Mouse (Mus musculus) granulocyte monocyte progenitor cell, adult 5-6 weeks (primary cell): ENCODE data around the gene Mrgpra6. TPM values are rescaled to one million over a fixed set of nuclear protein-coding genes. Genes with fewer than 3 reads are reported as not detected.

ENCODE experiments used
- ATAC-seq: replicated peaks from 2 replicates; pipeline ENCODE4 v1.8.0; 2016; ENCODE audit warnings: mild to moderate bottlenecking, moderate TSS enrichment, inconsistent platforms; ENCODE audit not compliant: poor library complexity, severe bottlenecking
- total RNA-seq, 2 experiments: library from RNA; stranded (forward) in 1 of 2; stranded (reverse) in 1 of 2; fragments of 200-712, 200-1000 nt in 1 of 2; fragments of >200 nt in 1 of 2; fragmentation: Nextera tagmentation in 1 of 2; gene quantifications; 2 replicates each; pipeline ENCODE4 v1.2.3; 2014 to 2017

The Mrgpra6 gene
- total RNA-seq (2014; fragmentation: Nextera tagmentation) (not detected in 2 replicates), total RNA-seq (2017) (not detected in 2 replicates)

GRCm38 (mm10) chr7:47204830-47205229 lies at the start of gene Mrgpra6:
Gene Mrgpra6 (minus strand): TSS chr7:47204920.
- peak; percentile 96 for ATAC-seq

- ATAC-seq: peak; percentile 61
These were observed 48.0 kb upstream of the Mrgpra6 start, which contains the start of gene Mrgpra9 for GRCm38 (mm10) chr7:47252770-47253169. Gene Mrgpra9 (minus strand): TSS chr7:47252848.

GRCm38 (mm10) chr7:47244658-47245057 lies 39.9 kb upstream of the Mrgpra6 start:
- peak; percentile 81 for ATAC-seq

- peak; percentile 58; the same call in 1 of the 2 replicates for ATAC-seq
These were observed 9.4 kb downstream of the Mrgpra6 start for GRCm38 (mm10) chr7:47195271-47195670.

- peak; percentile 71 for ATAC-seq
These were observed 33.9 kb downstream of the Mrgpra6 start for GRCm38 (mm10) chr7:47170814-47171213.

- ATAC-seq: no peak
These were observed 39.7 kb downstream of the Mrgpra6 start for GRCm38 (mm10) chr7:47165028-47165427.

- ATAC-seq: no peak
These were observed 41.5 kb downstream of the Mrgpra6 start for GRCm38 (mm10) chr7:47163203-47163602.

- ATAC-seq: no peak
These were observed 46.3 kb downstream of the Mrgpra6 start for GRCm38 (mm10) chr7:47158451-47158850.

- ATAC-seq: peak; percentile 91
These were observed 47.0 kb downstream of the Mrgpra6 start for GRCm38 (mm10) chr7:47157743-47158142.

- ATAC-seq: no peak
These were observed 48.9 kb downstream of the Mrgpra6 start for GRCm38 (mm10) chr7:47155849-47156248.

- no peak for ATAC-seq
These were observed 49.3 kb downstream of the Mrgpra6 start for GRCm38 (mm10) chr7:47155396-47155795.

- peak; percentile 52 for ATAC-seq
These were observed 54.2 kb downstream of the Mrgpra6 start for GRCm38 (mm10) chr7:47150420-47151061.

- ATAC-seq: no peak
These were observed 56.4 kb downstream of the Mrgpra6 start for GRCm38 (mm10) chr7:47148298-47148697.

GRCm38 (mm10) chr7:47146034-47146812 lies 58.5 kb downstream of the Mrgpra6 start:
- peak; percentile 77 for ATAC-seq

GRCm38 (mm10) chr7:47144299-47144698 lies 60.4 kb downstream of the Mrgpra6 start:
- ATAC-seq: no peak

- no peak for ATAC-seq
These were observed 64.8 kb downstream of the Mrgpra6 start for GRCm38 (mm10) chr7:47139823-47140325.

Other genes starting within 250 kb of the Mrgpra6 start
- 8.7 and 13.5 TPM in 2 replicates for gene Uevld, start 246.4 kb downstream of the Mrgpra6 start, total RNA-seq (2014; fragmentation: Nextera tagmentation)
- gene Uevld, start 246.4 kb downstream of the Mrgpra6 start, total RNA-seq (2017): 9.8 and 12.9 TPM in 2 replicates
- gene Gm9999, start 221.3 kb downstream of the Mrgpra6 start, total RNA-seq (2014; fragmentation: Nextera tagmentation): not detected in 2 replicates
- gene Gm9999, start 221.3 kb downstream of the Mrgpra6 start, total RNA-seq (2017): not detected in 2 replicates
- gene Spty2d1, start 196.5 kb downstream of the Mrgpra6 start, total RNA-seq (2014; fragmentation: Nextera tagmentation): 18.9 and 24.6 TPM in 2 replicates
- 24.6 and 26.6 TPM in 2 replicates for gene Spty2d1, start 196.5 kb downstream of the Mrgpra6 start, total RNA-seq (2017)
- gene Tmem86a, start 154.3 kb downstream of the Mrgpra6 start, total RNA-seq (2014; fragmentation: Nextera tagmentation): 1.8 and 4.2 TPM in 2 replicates
- gene Tmem86a, start 154.3 kb downstream of the Mrgpra6 start, total RNA-seq (2017): 0.99 and 2.7 TPM in 2 replicates
- not detected in 2 replicates for gene Ptpn5, start 71.2 kb downstream of the Mrgpra6 start, total RNA-seq (2014; fragmentation: Nextera tagmentation)
- gene Ptpn5, start 71.2 kb downstream of the Mrgpra6 start, total RNA-seq (2017): not detected in 2 replicates
- gene Mrgpra9, start 47.9 kb upstream of the Mrgpra6 start, total RNA-seq (2014; fragmentation: Nextera tagmentation): not detected in 2 replicates
- not detected in 2 replicates for gene Mrgpra9, start 47.9 kb upstream of the Mrgpra6 start, total RNA-seq (2017)
- gene Mrgpra1, start 149.3 kb upstream of the Mrgpra6 start, total RNA-seq (2014; fragmentation: Nextera tagmentation): not detected in 2 replicates
- not detected in 2 replicates for gene Mrgpra1, start 149.3 kb upstream of the Mrgpra6 start, total RNA-seq (2017)
- 3.9 and 18.8 TPM in 2 replicates for gene Mrgpra2a, start 247.2 kb upstream of the Mrgpra6 start, total RNA-seq (2014; fragmentation: Nextera tagmentation)
- 1.5 and 4.7 TPM in 2 replicates for gene Mrgpra2a, start 247.2 kb upstream of the Mrgpra6 start, total RNA-seq (2017)